ENCODE assay signal across 29 mouse cellular contexts in genomic region chr5:74096060-74096459, GRCm38 (mm10). TPM values are rescaled to one million over a fixed set of nuclear protein-coding genes. Genes with fewer than 3 reads are reported as not detected.
DNase-seq lines count a peak whose midpoint lies in the region; ATAC-seq and TF ChIP-seq lines count a peak whose summit lies in the region.
"Had no signal": no experiment of that assay in that cellular context is flagged by ENCODE, and none has a peak within 500 bp of the region (broad histone marks: within the 10 kb centered on the region; RNA-seq: fewer than 3 reads in every experiment).

No protein-coding gene starts in this region.

- peaks cover 14% of the 10 kb centered on the region for H3K4me1 ChIP-seq in limb, embryonic 12.5 days (replicated peaks)
- peaks cover 18% of the 10 kb centered on the region for H3K4me1 ChIP-seq in limb, embryonic 10.5 days

- no peak overlapping the region for H3K4me3 ChIP-seq in limb, embryonic 12.5 days (replicated peaks)
- H3K4me3 ChIP-seq in limb, embryonic 10.5 days: no peak overlapping the region
- H3K4me3 ChIP-seq in gastrocnemius, adult 2 months: no peak overlapping the region
- H3K4me3 ChIP-seq: hindbrain, embryonic 12.5 days; intestine, embryonic 15.5 days; liver, embryonic 13.5 days; midbrain, embryonic 12.5 days; neural tube, embryonic 13.5 days had no signal

- H3K27me3 ChIP-seq in limb, embryonic 12.5 days: no peaks in the 10 kb centered on the region
- no peaks in the 10 kb centered on the region for H3K27me3 ChIP-seq in limb, embryonic 10.5 days (ENCODE audit: low read depth, poor library complexity, severe bottlenecking)
- H3K27me3 ChIP-seq: hindbrain, embryonic 12.5 days; intestine, embryonic 15.5 days; liver, embryonic 13.5 days; midbrain, embryonic 12.5 days; neural tube, embryonic 13.5 days had no signal

- peaks cover 44% of the 10 kb centered on the region for H3K36me3 ChIP-seq in limb, embryonic 12.5 days
- peaks cover 55% of the 10 kb centered on the region for H3K36me3 ChIP-seq in limb, embryonic 10.5 days

- 65% methylated on average over 1 of the region's 1 CpGs for WGBS in limb, embryonic 12.5 days
- 93% methylated on average over 1 of the region's 1 CpGs for WGBS in limb, embryonic 10.5 days

- H3K4me2 ChIP-seq in limb, embryonic 12.5 days: no peak overlapping the region
- H3K4me2 ChIP-seq: hindbrain, embryonic 12.5 days; intestine, embryonic 15.5 days; midbrain, embryonic 12.5 days; neural tube, embryonic 13.5 days had no signal

- no peak overlapping the region for H3K9ac ChIP-seq in limb, embryonic 12.5 days (replicated peaks)
- H3K9ac ChIP-seq: hindbrain, embryonic 12.5 days; intestine, embryonic 15.5 days; liver, embryonic 13.5 days; midbrain, embryonic 12.5 days; neural tube, embryonic 13.5 days had no signal

- 0 out of 2 replicates have a peak overlapping the region, but pooled peaks have one; percentile 50 for H3K27ac ChIP-seq in limb, embryonic 12.5 days
- H3K27ac ChIP-seq in limb, embryonic 10.5 days: no peak overlapping the region
- no peak overlapping the region for H3K27ac ChIP-seq in gastrocnemius, adult 2 months
- H3K27ac ChIP-seq: hindbrain, embryonic 12.5 days; hindbrain, postnatal 0 days; intestine, embryonic 15.5 days; kidney, postnatal 0 days; liver, embryonic 13.5 days; midbrain, embryonic 12.5 days; neural tube, embryonic 13.5 days; stomach, postnatal 0 days had no signal

- intact Hi-C loops in gastrocnemius, adult 2 months (cut with DNase I): loop anchor here (5.0 kb wide), 1 partner anchor 51 kb away; no protein-coding TSS in a partner anchor

- no peak for ATAC-seq in limb, embryonic 12.5 days (ENCODE audit: insufficient number of reproducible peaks, insufficient read depth, low FRiP score, low TSS enrichment, low read depth)
- ATAC-seq: forebrain, embryonic 14.5 days; hindbrain, postnatal 0 days; intestine, embryonic 15.5 days had no signal

- no peak for DNase-seq in limb, embryonic 10.5 days (ENCODE audit: low spot score)
- DNase-seq in 3T3-L1 (ENCODE audit: low read depth, low spot score) (peak; percentile 24), A20 (ENCODE audit: low read depth, low spot score) (peak; percentile 3), R1 (ENCODE audit: low read depth, low spot score) (peak; percentile 62)
- no peak for DNase-seq in embryo, embryonic 9.5 days (ENCODE audit: extremely low spot score)
- DNase-seq in gastrocnemius, adult 2 months: no peak
- DNase-seq: adrenal gland, postnatal 36 days; cerebellum, adult 2 months; cerebellum, postnatal 14 days; gastrocnemius, postnatal 25 days; heart, postnatal 36 days; kidney, adult 2 months; kidney, postnatal 4 days; layer of hippocampus, postnatal 36 days; liver, embryonic 13.5 days; lung, adult 2 months; lung, postnatal 36 days; right cerebral cortex, postnatal 4 days; thymus, adult 18-20 months; thymus, postnatal 25 days had no signal

- TF ChIP-seq CTCF in gastrocnemius, adult 2 months (IDR thresholded peaks at IDR 0.05): no peak

- no peaks in the 10 kb centered on the region for H3K9me3 ChIP-seq in limb, embryonic 12.5 days
- H3K9me3 ChIP-seq in limb, embryonic 10.5 days (replicated peaks): no peaks in the 10 kb centered on the region
- H3K9me3 ChIP-seq: hindbrain, embryonic 12.5 days; intestine, embryonic 15.5 days; liver, embryonic 13.5 days; midbrain, embryonic 12.5 days; neural tube, embryonic 13.5 days had no signal

RNA-seq across cellular contexts. Expression of gene Usp46, which starts 27.8 kb away (rescaled TPM):
- polyA plus RNA-seq in limb, embryonic 12.5 days (2016; fragmentation: Nextera tagmentation; extraction: Ambion mirVana): 47.2 and 49.3 TPM in 2 replicates
- 30.8 and 37.9 TPM in 2 replicates for polyA plus RNA-seq in limb, embryonic 10.5 days (2016; fragmentation: Nextera tagmentation; extraction: Ambion mirVana)
- 10 to 100 TPM; 12.2 to 19.1 TPM for total RNA-seq in gastrocnemius, adult 2 months (2021)

Comparison
In these comparisons a context has a peak if more than half of its experiments do, and no peak if none do; other contexts are left out.
1. DNase-seq: peak in 3T3-L1 (single experiment), A20 (single experiment) and R1 (single experiment); none in limb, embryonic 10.5 days (single experiment), embryo, embryonic 9.5 days (single experiment) and gastrocnemius, adult 2 months (single experiment).